Mouse (Mus musculus) kidney, embryonic 16.5 days (tissue): ENCODE measurements around the gene Epn3. TPM values are rescaled to one million over a fixed set of nuclear protein-coding genes. Genes with fewer than 3 reads are reported as not detected.

Source experiments
- ATAC-seq: fragments of 200-750 bp; cut with Nextera tagmentation; 2 replicates; pipeline ENCODE4 v1.8.0; 2017; ENCODE audit warnings: moderate TSS enrichment; ENCODE audit not compliant: low FRiP score, low TSS enrichment
- H3K27ac ChIP-seq: fragments of 300-500 bp; sonication (generic); 2 replicates; pipeline ENCODE4 v1.5.1; 2014; ENCODE audit warnings: low read length
- H3K27me3 ChIP-seq: fragments of 300-500 bp; sonication (generic); 2 replicates; pipeline ENCODE4 v1.6.1; 2014; ENCODE audit warnings: low read length, control low read depth, mixed read lengths; ENCODE audit not compliant: insufficient read depth
- H3K36me3 ChIP-seq: fragments of 300-500 bp; sonication (generic); 2 replicates; pipeline ENCODE4 v1.6.1; 2014; ENCODE audit warnings: low read length, control low read depth, mixed read lengths; ENCODE audit not compliant: insufficient read depth
- H3K4me1 ChIP-seq: fragments of 300-500 bp; sonication (generic); 2 replicates; pipeline ENCODE4 v1.6.1; 2014; ENCODE audit warnings: low read length, control low read depth, mixed read lengths; ENCODE audit not compliant: insufficient read depth
- H3K4me2 ChIP-seq: fragments of 300-500 bp; sonication (generic); replicated peaks from 2 replicates; pipeline ENCODE4 v1.6.1; 2014; ENCODE audit warnings: low read depth, low read length
- H3K4me3 ChIP-seq: fragments of 300-500 bp; sonication (generic); 2 replicates; pipeline ENCODE4 v1.5.1; 2014; ENCODE audit warnings: mild to moderate bottlenecking, low read length
- H3K9ac ChIP-seq: fragments of 300-500 bp; sonication (generic); replicated peaks from 2 replicates; pipeline ENCODE4 v1.6.1; 2014; ENCODE audit warnings: low read length
- H3K9me3 ChIP-seq: fragments of 300-500 bp; sonication (generic); 2 replicates; pipeline ENCODE4 v1.6.1; 2016; ENCODE audit warnings: low read length, control low read depth
- WGBS: fragments of 180-500 bp; shearing (Covaris S2); extraction: QIAGEN DNeasy Blood & Tissue Kit; methylation state at CpG from one replicate; pipeline ENCODE4 v1.1.7; 2014; 5-methylcytosine and 5-hydroxymethylcytosine counted together
- polyA plus RNA-seq: library from polyadenylated mRNA; unstranded; fragments of >200 nt; fragmentation: Nextera tagmentation; extraction: Ambion mirVana; gene quantifications from 2 replicates; pipeline ENCODE4 v1.2.1, GENCODE M21; 2015

Epn3 gene
- polyA plus RNA-seq, 1 experiment from 2014 or later, result 28.2 TPM

- Histone ChIP-seq H3K36me3 (no peaks in the 10 kb centered on the region), H3K9ac (no peak overlapping the region), H3K27me3 (no peaks in the 10 kb centered on the region), H3K4me2 (no peak overlapping the region), H3K9me3 (no peaks in the 10 kb centered on the region), H3K4me3 (no peak overlapping the region), H3K4me1 (peaks cover 31% of the 10 kb centered on the region), H3K27ac (no peak overlapping the region)
- 76% methylated on average over 15 of the region's 15 CpGs for WGBS
- no peak for ATAC-seq
Observed at GRCm38 (mm10) chr11:94457001-94457400, 42.8 kb downstream of the Epn3 start.

GRCm38 (mm10) chr11:94456347-94456746 is 43.4 kb downstream of the Epn3 start:
- 85% methylated on average over 3 of the region's 3 CpGs for WGBS
- Histone ChIP-seq H3K36me3 (no peaks in the 10 kb centered on the region), H3K27ac (no peak overlapping the region), H3K4me3 (no peak overlapping the region), H3K27me3 (no peaks in the 10 kb centered on the region), H3K9me3 (no peaks in the 10 kb centered on the region), H3K4me2 (no peak overlapping the region), H3K4me1 (peaks cover 30% of the 10 kb centered on the region), H3K9ac (no peak overlapping the region)
- ATAC-seq, result no peak

GRCm38 (mm10) chr11:94455161-94455820 is 44.5 kb downstream of the Epn3 start:
- ATAC-seq, result no peak
- peaks cover 34% of the 10 kb centered on the region for H3K4me1 ChIP-seq
- H3K9ac ChIP-seq, result no peak overlapping the region
- WGBS, result 66% methylated on average over 10 of the region's 10 CpGs
- no peak overlapping the region for H3K4me3 ChIP-seq
- no peak overlapping the region for H3K4me2 ChIP-seq
- no peak overlapping the region for H3K27ac ChIP-seq
- no peaks in the 10 kb centered on the region for H3K36me3 ChIP-seq
- H3K9me3 ChIP-seq, result no peaks in the 10 kb centered on the region
- H3K27me3 ChIP-seq, result no peaks in the 10 kb centered on the region

GRCm38 (mm10) chr11:94454756-94455155 is 45.0 kb downstream of the Epn3 start:
- no peak for ATAC-seq
- H3K36me3 ChIP-seq, result no peaks in the 10 kb centered on the region
- no peak overlapping the region for H3K9ac ChIP-seq
- H3K9me3 ChIP-seq, result no peaks in the 10 kb centered on the region
- H3K27ac ChIP-seq, result no peak overlapping the region
- H3K4me3 ChIP-seq, result no peak overlapping the region
- H3K4me2 ChIP-seq, result no peak overlapping the region
- H3K4me1 ChIP-seq, result peaks cover 34% of the 10 kb centered on the region
- H3K27me3 ChIP-seq, result no peaks in the 10 kb centered on the region
- 50% methylated on average over 5 of the region's 5 CpGs for WGBS

- no peaks in the 10 kb centered on the region for H3K9me3 ChIP-seq
- no peaks in the 10 kb centered on the region for H3K27me3 ChIP-seq
- 42% methylated on average over 12 of the region's 12 CpGs for WGBS
- H3K4me1 ChIP-seq, result peaks cover 26% of the 10 kb centered on the region
- peak; percentile 21; the same call in 1 of the 2 replicates for ATAC-seq
- no peak overlapping the region for H3K4me2 ChIP-seq
- H3K27ac ChIP-seq, result no peak overlapping the region
- H3K9ac ChIP-seq, result no peak overlapping the region
- H3K4me3 ChIP-seq, result no peak overlapping the region
- H3K36me3 ChIP-seq, result no peaks in the 10 kb centered on the region
Observed at GRCm38 (mm10) chr11:94451091-94451773, 48.5 kb downstream of the Epn3 start.

- WGBS, result 79% methylated on average over 5 of the region's 5 CpGs
- H3K4me1 ChIP-seq, result peaks cover 26% of the 10 kb centered on the region
Observed at GRCm38 (mm10) chr11:94449886-94450285, 49.9 kb downstream of the Epn3 start.

GRCm38 (mm10) chr11:94449239-94449638 is 50.5 kb downstream of the Epn3 start:
- peaks cover 33% of the 10 kb centered on the region for H3K4me1 ChIP-seq
- H3K9ac ChIP-seq, result no peak overlapping the region
- WGBS, result 58% methylated on average over 8 of the region's 8 CpGs
- no peak for ATAC-seq
- no peaks in the 10 kb centered on the region for H3K27me3 ChIP-seq
- no peak overlapping the region for H3K4me3 ChIP-seq
- H3K9me3 ChIP-seq, result no peaks in the 10 kb centered on the region
- no peak overlapping the region for H3K4me2 ChIP-seq
- H3K36me3 ChIP-seq, result no peaks in the 10 kb centered on the region
- H3K27ac ChIP-seq, result no peak overlapping the region

More at GRCm38 (mm10) chr11:94449886-94450285, 49.9 kb downstream of the Epn3 start:
- no peak for ATAC-seq
- no peaks in the 10 kb centered on the region for H3K27me3 ChIP-seq
- no peak overlapping the region for H3K4me3 ChIP-seq
- H3K27ac ChIP-seq, result no peak overlapping the region
- no peak overlapping the region for H3K9ac ChIP-seq
- H3K4me2 ChIP-seq, result no peak overlapping the region
- no peaks in the 10 kb centered on the region for H3K36me3 ChIP-seq
- no peaks in the 10 kb centered on the region for H3K9me3 ChIP-seq

GRCm38 (mm10) chr11:94447017-94447416 is 52.8 kb downstream of the Epn3 start:
- H3K4me3 ChIP-seq, result no peak overlapping the region
- H3K9ac ChIP-seq, result no peak overlapping the region
- H3K4me1 ChIP-seq, result peaks cover 52% of the 10 kb centered on the region
- no peaks in the 10 kb centered on the region for H3K27me3 ChIP-seq
- no peak for ATAC-seq
- 48% methylated on average over 3 of the region's 3 CpGs for WGBS
- no peaks in the 10 kb centered on the region for H3K36me3 ChIP-seq
- H3K27ac ChIP-seq, result no peak overlapping the region
- no peaks in the 10 kb centered on the region for H3K9me3 ChIP-seq
- no peak overlapping the region for H3K4me2 ChIP-seq

- peak; percentile 69 for ATAC-seq
- 14% methylated on average over 4 of the region's 4 CpGs for WGBS
- no peak overlapping the region for H3K9ac ChIP-seq
Observed at GRCm38 (mm10) chr11:94445300-94445699, 54.5 kb downstream of the Epn3 start.

GRCm38 (mm10) chr11:94444829-94445228 is 54.9 kb downstream of the Epn3 start:
- H3K4me3 ChIP-seq, result no peak overlapping the region
- H3K27me3 ChIP-seq, result no peaks in the 10 kb centered on the region
- WGBS, result 26% methylated on average over 5 of the region's 5 CpGs
- no peaks in the 10 kb centered on the region for H3K9me3 ChIP-seq
- no peaks in the 10 kb centered on the region for H3K36me3 ChIP-seq
- no peak overlapping the region for H3K9ac ChIP-seq
- ATAC-seq, result no peak
- no peak overlapping the region for H3K4me2 ChIP-seq
- peak overlapping the region; percentile 64 for H3K27ac ChIP-seq
- H3K4me1 ChIP-seq, result peaks cover 50% of the 10 kb centered on the region

More at GRCm38 (mm10) chr11:94445300-94445699, 54.5 kb downstream of the Epn3 start:
- Histone ChIP-seq H3K4me1 (peaks cover 50% of the 10 kb centered on the region), H3K27me3 (no peaks in the 10 kb centered on the region), H3K9me3 (no peaks in the 10 kb centered on the region), H3K4me3 (no peak overlapping the region), H3K4me2 (no peak overlapping the region), H3K27ac (peak overlapping the region; percentile 57), H3K36me3 (no peaks in the 10 kb centered on the region)
